Mouse (Mus musculus): Measurements from ENCODE around the gene Myl6b.

DNA sequence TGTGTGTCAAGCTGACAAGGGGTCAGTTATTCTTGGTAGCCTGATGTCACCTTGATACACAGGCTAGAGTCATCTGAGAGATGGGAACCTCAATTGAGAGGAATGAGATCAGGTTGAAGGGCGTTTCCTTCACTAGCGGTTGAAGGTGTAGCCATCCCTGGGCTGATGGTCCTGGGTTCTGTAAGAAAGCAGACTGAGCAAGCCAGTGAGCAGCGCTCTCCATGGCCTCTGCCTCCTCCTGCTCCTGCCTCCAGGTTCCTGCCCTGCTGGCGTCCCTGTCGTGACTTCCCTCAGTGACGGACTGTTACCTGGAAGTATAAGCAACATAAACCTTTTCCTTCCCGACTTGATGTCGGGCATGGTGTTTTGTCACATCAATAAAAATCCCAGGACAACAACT is 5.0 kb upstream of the Myl6b start:
- no peak for TF ChIP-seq CTCF (conservative IDR thresholded peaks at IDR 0.05; ENCODE audit: low read length)
- TF ChIP-seq NANOG (IDR thresholded peaks at IDR 0.05; ENCODE audit: borderline replicate concordance, low read length) = no peak
